Mouse (Mus musculus) stomach, postnatal 0 days (tissue): ENCODE measurements around the gene Adam33.

Source experiments
- CTCF ChIP-seq: IDR thresholded peaks from 2 replicates; pipeline ENCODE4 v1.5.1; 2016; ENCODE audit warnings: antibody characterized with exemption, low read depth, mild to moderate bottlenecking, moderate library complexity
- EP300 ChIP-seq: optimal IDR thresholded peaks from 2 replicates; pipeline ENCODE3; 2016; ENCODE audit warnings: antibody characterized with exemption

DNA sequence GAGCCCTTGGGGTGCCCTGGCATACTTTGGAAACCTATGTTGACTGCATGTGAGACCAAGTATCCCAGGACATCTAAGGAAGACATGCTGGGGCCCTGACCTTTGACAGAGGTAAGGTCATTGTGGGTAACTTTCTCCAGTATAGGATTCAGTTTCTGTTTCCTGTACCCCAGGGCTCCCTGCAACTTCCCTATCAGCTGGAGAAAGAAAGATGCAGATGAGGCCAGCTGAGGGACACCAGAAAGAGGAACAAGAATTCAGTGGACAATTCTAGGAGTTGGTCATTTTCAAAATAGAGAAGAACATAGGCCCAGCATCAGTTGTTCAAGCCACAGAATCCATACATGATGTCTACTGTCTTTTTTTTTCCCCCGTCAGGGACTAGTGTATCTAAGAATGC lies 26.0 kb upstream of the Adam33 start:
- TF ChIP-seq CTCF (no peak), EP300 (no peak)
